Mouse (Mus musculus) embryonic facial prominence, embryonic 15.5 days (tissue): ENCODE results near the gene Pglyrp2. TPM values are rescaled to one million over a fixed set of nuclear protein-coding genes. Genes with fewer than 3 reads are reported as not detected.

Source experiments
- ATAC-seq: fragments of 200-750 bp; cut with Nextera tagmentation; 2 replicates; pipeline ENCODE4 v1.8.0; 2017; ENCODE audit warnings: low read depth, moderate TSS enrichment; ENCODE audit not compliant: insufficient number of reproducible peaks, low FRiP score, low TSS enrichment
- H3K27ac ChIP-seq: fragments of 300-500 bp; sonication (generic); replicated peaks from 2 replicates; pipeline ENCODE4 v1.5.1; 2015; ENCODE audit warnings: mild to moderate bottlenecking, inconsistent platforms
- H3K27me3 ChIP-seq: fragments of 300-500 bp; sonication (generic); 2 replicates; pipeline ENCODE4 v1.6.1; 2015; ENCODE audit warnings: inconsistent platforms
- H3K36me3 ChIP-seq: fragments of 300-500 bp; sonication (generic); 2 replicates; pipeline ENCODE4 v1.6.1; 2015; ENCODE audit warnings: mild to moderate bottlenecking, inconsistent platforms
- H3K4me1 ChIP-seq: fragments of 300-500 bp; sonication (generic); 2 replicates; pipeline ENCODE4 v1.6.1; 2015; ENCODE audit warnings: inconsistent platforms
- H3K4me2 ChIP-seq: fragments of 300-500 bp; sonication (generic); replicated peaks from 2 replicates; pipeline ENCODE4 v1.6.1; 2015; ENCODE audit warnings: mild to moderate bottlenecking, inconsistent platforms
- H3K4me3 ChIP-seq: fragments of 300-500 bp; sonication (generic); replicated peaks from 2 replicates; pipeline ENCODE4 v1.5.1; 2015; ENCODE audit warnings: mild to moderate bottlenecking, inconsistent platforms
- H3K9ac ChIP-seq: fragments of 300-500 bp; sonication (generic); 2 replicates; pipeline ENCODE4 v1.6.1; 2015; ENCODE audit warnings: inconsistent platforms
- H3K9me3 ChIP-seq: fragments of 300-500 bp; sonication (generic); replicated peaks from 2 replicates; pipeline ENCODE4 v1.6.1; 2016; ENCODE audit warnings: inconsistent platforms
- WGBS: fragments of 180-500 bp; shearing (Covaris S2); methylation state at CpG from one replicate; pipeline ENCODE4 v1.1.7; 2015; 5-methylcytosine and 5-hydroxymethylcytosine counted together
- polyA plus RNA-seq: library from polyadenylated mRNA; unstranded; fragments of >200 nt; fragmentation: Nextera tagmentation; extraction: Ambion mirVana; gene quantifications from 2 replicates; pipeline ENCODE4 v1.2.1, GENCODE M21; 2015

Pglyrp2 gene
- polyA plus RNA-seq, 1 experiment from 2014 or later, result 0.13 TPM

GRCm38 (mm10) chr17:32437106-32437505 is 13.1 kb upstream of the Pglyrp2 start:
- Histone ChIP-seq H3K27me3 (no peaks in the 10 kb centered on the region), H3K9me3 (no peaks in the 10 kb centered on the region), H3K4me3 (no peak overlapping the region), H3K36me3 (no peaks in the 10 kb centered on the region), H3K4me2 (no peak overlapping the region), H3K27ac (no peak overlapping the region), H3K4me1 (no peaks in the 10 kb centered on the region), H3K9ac (no peak overlapping the region)
- ATAC-seq, result no peak
- 90% methylated on average over 4 of the region's 4 CpGs for WGBS

- Histone ChIP-seq H3K4me1 (no peaks in the 10 kb centered on the region), H3K9me3 (no peaks in the 10 kb centered on the region), H3K27me3 (no peaks in the 10 kb centered on the region), H3K4me3 (no peak overlapping the region), H3K9ac (no peak overlapping the region), H3K4me2 (no peak overlapping the region), H3K36me3 (no peaks in the 10 kb centered on the region), H3K27ac (no peak overlapping the region)
- 58% methylated on average over 5 of the region's 5 CpGs for WGBS
- no peak for ATAC-seq
Observed at GRCm38 (mm10) chr17:32435151-32435550, 11.2 kb upstream of the Pglyrp2 start.

- H3K4me3 ChIP-seq, result no peak overlapping the region
- ATAC-seq, result no peak
- no peak overlapping the region for H3K27ac ChIP-seq
- H3K4me1 ChIP-seq, result no peaks in the 10 kb centered on the region
- H3K36me3 ChIP-seq, result no peaks in the 10 kb centered on the region
- no peak overlapping the region for H3K9ac ChIP-seq
- H3K27me3 ChIP-seq, result no peaks in the 10 kb centered on the region
- 71% methylated on average over 4 of the region's 4 CpGs for WGBS
- H3K4me2 ChIP-seq, result no peak overlapping the region
- H3K9me3 ChIP-seq, result no peaks in the 10 kb centered on the region
Observed at GRCm38 (mm10) chr17:32434324-32434723, 10.4 kb upstream of the Pglyrp2 start.

GRCm38 (mm10) chr17:32431972-32432371 is 8.0 kb upstream of the Pglyrp2 start:
- ATAC-seq, result no peak
- no peak overlapping the region for H3K9ac ChIP-seq
- 62% methylated on average over 3 of the region's 3 CpGs for WGBS
- H3K4me3 ChIP-seq, result no peak overlapping the region
- H3K4me2 ChIP-seq, result no peak overlapping the region
- H3K36me3 ChIP-seq, result no peaks in the 10 kb centered on the region
- H3K27me3 ChIP-seq, result no peaks in the 10 kb centered on the region
- no peaks in the 10 kb centered on the region for H3K9me3 ChIP-seq
- H3K4me1 ChIP-seq, result no peaks in the 10 kb centered on the region
- H3K27ac ChIP-seq, result no peak overlapping the region

GRCm38 (mm10) chr17:32426610-32427009 is 2.6 kb upstream of the Pglyrp2 start:
- Histone ChIP-seq H3K27ac (no peak overlapping the region), H3K27me3 (no peaks in the 10 kb centered on the region), H3K9ac (no peak overlapping the region), H3K4me3 (no peak overlapping the region), H3K4me2 (no peak overlapping the region), H3K36me3 (no peaks in the 10 kb centered on the region), H3K9me3 (no peaks in the 10 kb centered on the region), H3K4me1 (no peaks in the 10 kb centered on the region)
- no peak for ATAC-seq

GRCm38 (mm10) chr17:32420781-32421180 is 3.2 kb downstream of the Pglyrp2 start:
- Histone ChIP-seq H3K9ac (no peak overlapping the region), H3K27me3 (peaks cover 8% of the 10 kb centered on the region), H3K4me1 (no peaks in the 10 kb centered on the region), H3K27ac (no peak overlapping the region), H3K9me3 (no peaks in the 10 kb centered on the region), H3K4me2 (no peak overlapping the region), H3K4me3 (no peak overlapping the region), H3K36me3 (no peaks in the 10 kb centered on the region)
- 72% methylated on average over 8 of the region's 8 CpGs for WGBS
- ATAC-seq, result no peak

- Histone ChIP-seq H3K27me3 (peaks cover 13% of the 10 kb centered on the region), H3K9me3 (no peaks in the 10 kb centered on the region), H3K4me1 (no peaks in the 10 kb centered on the region), H3K27ac (no peak overlapping the region), H3K4me3 (no peak overlapping the region), H3K4me2 (no peak overlapping the region), H3K36me3 (no peaks in the 10 kb centered on the region), H3K9ac (no peak overlapping the region)
- WGBS, result 78% methylated on average over 2 of the region's 2 CpGs
- ATAC-seq, result no peak
Observed at GRCm38 (mm10) chr17:32419989-32420388, 4.0 kb downstream of the Pglyrp2 start.

- H3K27me3 ChIP-seq, result peaks cover 13% of the 10 kb centered on the region
- H3K4me2 ChIP-seq, result no peak overlapping the region
- no peak overlapping the region for H3K9ac ChIP-seq
- H3K4me3 ChIP-seq, result no peak overlapping the region
- ATAC-seq, result no peak
- H3K4me1 ChIP-seq, result no peaks in the 10 kb centered on the region
- H3K36me3 ChIP-seq, result no peaks in the 10 kb centered on the region
- H3K9me3 ChIP-seq, result no peaks in the 10 kb centered on the region
- 91% methylated on average over 14 of the region's 14 CpGs for WGBS
- H3K27ac ChIP-seq, result no peak overlapping the region
Observed at GRCm38 (mm10) chr17:32416771-32417170, 7.2 kb downstream of the Pglyrp2 start.

GRCm38 (mm10) chr17:32415417-32416020 is 8.4 kb downstream of the Pglyrp2 start:
- Histone ChIP-seq H3K27ac (no peak overlapping the region), H3K9ac (no peak overlapping the region), H3K9me3 (no peaks in the 10 kb centered on the region), H3K4me3 (no peak overlapping the region), H3K4me2 (no peak overlapping the region), H3K27me3 (peaks cover 13% of the 10 kb centered on the region), H3K36me3 (no peaks in the 10 kb centered on the region), H3K4me1 (no peaks in the 10 kb centered on the region)
- ATAC-seq, result no peak
- 44% methylated on average over 24 of the region's 24 CpGs for WGBS

GRCm38 (mm10) chr17:32411898-32412297 is 12.1 kb downstream of the Pglyrp2 start:
- Histone ChIP-seq H3K9me3 (no peaks in the 10 kb centered on the region), H3K27me3 (peaks cover 12% of the 10 kb centered on the region), H3K4me1 (no peaks in the 10 kb centered on the region), H3K36me3 (no peaks in the 10 kb centered on the region), H3K27ac (no peak overlapping the region), H3K4me2 (no peak overlapping the region), H3K9ac (no peak overlapping the region), H3K4me3 (no peak overlapping the region)
- 85% methylated on average over 6 of the region's 6 CpGs for WGBS
- ATAC-seq, result no peak

- 66% methylated on average over 8 of the region's 8 CpGs for WGBS
- no peak for ATAC-seq
- peaks cover 11% of the 10 kb centered on the region for H3K27me3 ChIP-seq
Observed at GRCm38 (mm10) chr17:32403417-32403816, 20.6 kb downstream of the Pglyrp2 start, which contains the start of gene Rasal3. Gene Rasal3 (minus strand): TSS chr17:32403583.

GRCm38 (mm10) chr17:32402779-32403157 is 21.2 kb downstream of the Pglyrp2 start:
- Histone ChIP-seq H3K9ac (no peak overlapping the region), H3K4me2 (no peak overlapping the region), H3K27me3 (peaks cover 17% of the 10 kb centered on the region), H3K36me3 (no peaks in the 10 kb centered on the region), H3K4me3 (no peak overlapping the region), H3K27ac (no peak overlapping the region), H3K4me1 (no peaks in the 10 kb centered on the region), H3K9me3 (no peaks in the 10 kb centered on the region)
- no peak for ATAC-seq
- 70% methylated on average over 11 of the region's 11 CpGs for WGBS

More at GRCm38 (mm10) chr17:32403417-32403816, 20.6 kb downstream of the Pglyrp2 start, which contains the start of gene Rasal3:
- Histone ChIP-seq H3K4me3 (no peak within 1 kb of the TSS), H3K27ac (no peak within 1 kb of the TSS), H3K9me3 (no peaks in the 10 kb centered on the region), H3K9ac (no peak within 1 kb of the TSS), H3K4me1 (no peaks in the 10 kb centered on the region), H3K4me2 (no peak within 1 kb of the TSS), H3K36me3 (no peaks in the 10 kb centered on the region)
